Comparison of ENCODE assay signal across 25 mouse cellular contexts in the genomic region with DNA sequence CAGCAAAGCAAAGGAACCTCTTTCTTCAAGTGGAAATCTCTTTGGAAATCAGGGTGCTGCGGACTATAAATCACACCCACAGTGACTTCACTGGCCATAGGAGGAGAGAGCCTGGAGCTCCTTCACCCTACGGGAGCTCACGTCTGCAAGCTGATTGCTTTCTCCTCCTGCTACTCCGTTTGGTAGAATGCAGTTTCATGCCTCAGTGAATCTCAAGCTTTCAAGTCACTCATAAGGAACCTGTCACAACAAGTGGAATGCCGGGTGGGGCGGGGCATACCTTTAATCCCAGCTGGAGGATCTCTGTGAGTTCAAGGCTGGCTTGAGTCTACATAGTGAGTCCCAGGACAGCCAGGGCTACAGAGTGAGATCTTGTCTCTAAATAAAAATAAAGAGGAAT. TPM values are rescaled to one million over a fixed set of nuclear protein-coding genes. Genes with fewer than 3 reads are reported as not detected.
DNase-seq lines count a peak whose midpoint lies in the region; ATAC-seq and TF ChIP-seq lines count a peak whose summit lies in the region.
"Had no signal": no experiment of that assay in that cellular context is flagged by ENCODE, and none has a peak within 500 bp of the region (broad histone marks: within the 10 kb centered on the region; RNA-seq: fewer than 3 reads in every experiment).

No protein-coding gene starts in this region.

- ATAC-seq in hindbrain, embryonic 14.5 days (ENCODE audit: low FRiP score): no peak
- ATAC-seq: CD4-positive, CD25-positive, alpha-beta regulatory T cell, adult 4 months; forebrain, embryonic 16.5 days had no signal

- H3K36me3 ChIP-seq in hindbrain, embryonic 14.5 days (replicated peaks; ENCODE audit: control insufficient read depth, insufficient read depth): peaks cover 54% of the 10 kb centered on the region
- H3K36me3 ChIP-seq: heart, embryonic 15.5 days; liver, embryonic 13.5 days had no signal

- no peak overlapping the region for H3K4me2 ChIP-seq in hindbrain, embryonic 14.5 days (replicated peaks)
- H3K4me2 ChIP-seq: heart, embryonic 15.5 days; hindbrain, embryonic 15.5 days; limb, embryonic 12.5 days; liver, embryonic 13.5 days; lung, embryonic 14.5 days; stomach, embryonic 15.5 days had no signal

- H3K4me1 ChIP-seq in hindbrain, embryonic 14.5 days (replicated peaks; ENCODE audit: control insufficient read depth, insufficient read depth, low read length): no peaks in the 10 kb centered on the region; the same call in 1 of the 2 replicates
- H3K4me1 ChIP-seq: megakaryocyte, embryonic 14.5 days; stomach, embryonic 15.5 days had no signal

- no peaks in the 10 kb centered on the region for H3K27me3 ChIP-seq in hindbrain, embryonic 14.5 days (ENCODE audit: control insufficient read depth, insufficient read depth, low read length)
- H3K27me3 ChIP-seq: heart, embryonic 15.5 days; hindbrain, embryonic 15.5 days; stomach, embryonic 15.5 days had no signal

- intact Hi-C loops in gastrocnemius, adult 2 months (cut with DNase I): loop anchor here (1.0 kb wide), 1 partner anchor 13 kb away; no protein-coding TSS in a partner anchor
- intact Hi-C loops in gastrocnemius, postnatal 36 days (cut with DNase I): no loop called here
- intact Hi-C loops in left cerebral cortex, postnatal 10 days (cut with DNase I): no loop called here

- 59% methylated on average over 6 of the region's 6 CpGs for WGBS in hindbrain, embryonic 14.5 days

- no peaks in the 10 kb centered on the region for H3K9me3 ChIP-seq in hindbrain, embryonic 14.5 days (ENCODE audit: control insufficient read depth, low read length)
- H3K9me3 ChIP-seq: heart, embryonic 15.5 days; hindbrain, embryonic 15.5 days; limb, embryonic 12.5 days; liver, embryonic 13.5 days; megakaryocyte, embryonic 14.5 days; stomach, embryonic 15.5 days had no signal

- peak overlapping the region; percentile 34 for H3K4me3 ChIP-seq in gastrocnemius, adult 2 months
- H3K4me3 ChIP-seq in hindbrain, embryonic 14.5 days (replicated peaks; ENCODE audit: low read length): no peak overlapping the region
- H3K4me3 ChIP-seq: heart, adult 2 months; heart, embryonic 15.5 days; hindbrain, embryonic 15.5 days; layer of hippocampus, adult 2 months; limb, embryonic 12.5 days; liver, embryonic 13.5 days; megakaryocyte, embryonic 14.5 days; stomach, embryonic 15.5 days had no signal

- H3K27ac ChIP-seq in gastrocnemius, adult 2 months: peak overlapping the region; percentile 92
- H3K27ac ChIP-seq in hindbrain, embryonic 14.5 days: no peak overlapping the region
- H3K27ac ChIP-seq: heart, adult 2 months; heart, embryonic 15.5 days; hindbrain, embryonic 15.5 days; layer of hippocampus, adult 2 months; liver, embryonic 13.5 days; stomach, embryonic 15.5 days had no signal

- no peak overlapping the region for H3K9ac ChIP-seq in hindbrain, embryonic 14.5 days
- H3K9ac ChIP-seq: heart, embryonic 15.5 days; hindbrain, embryonic 15.5 days; limb, embryonic 12.5 days; liver, embryonic 13.5 days; lung, embryonic 14.5 days; stomach, embryonic 15.5 days had no signal

- no peak for TF ChIP-seq CTCF in gastrocnemius, adult 2 months (IDR thresholded peaks at IDR 0.05)

- DNase-seq in gastrocnemius, adult 2 months: no peak
- DNase-seq in gastrocnemius, postnatal 36 days: no peak
- DNase-seq in kidney, adult 9 months: peak; percentile 71
- peak; percentile 47 for DNase-seq in kidney, postnatal 14 days
- DNase-seq in retina, postnatal 1 day: peak; percentile 21
- DNase-seq in left cerebral cortex, postnatal 10 days (ENCODE audit: extremely low spot score in 1 of 2, low spot score in 2 of 2): no peak
- no peak for DNase-seq in hindbrain, embryonic 14.5 days (ENCODE audit: low spot score)
- no peak for DNase-seq in adrenal gland, postnatal 36 days
- DNase-seq: adrenal gland, adult 8-10 months; cerebellum, adult 2 months; gastrocnemius, postnatal 25 days; heart, adult 2 months; heart, postnatal 4 days; layer of hippocampus, postnatal 36 days; liver, embryonic 13.5 days; lung, embryonic 14.5 days; thymus, postnatal 36 days had no signal

RNA-seq across cellular contexts. Expression of a gene that starts 14.2 kb away (rescaled TPM):
- 10 to 100 TPM; 76.3 to 92.0 TPM for total RNA-seq in gastrocnemius, adult 2 months (2021)
- 10 to 100 TPM; 57.9 to 61.5 TPM for total RNA-seq in gastrocnemius, postnatal 36 days (2021)
- 10 to 100 TPM; 67.5 to 73.8 TPM for total RNA-seq in left cerebral cortex, postnatal 10 days (2021)
- 27.4 and 29.5 TPM in 2 replicates for polyA plus RNA-seq in hindbrain, embryonic 14.5 days (2014; fragmentation: Nextera tagmentation; extraction: Ambion mirVana)
- 10 to 100 TPM; 17.9 to 21.9 TPM for total RNA-seq in adrenal gland, postnatal 36 days (2021)

RNA-seq across cellular contexts. Expression of a gene that starts 35.0 kb away (rescaled TPM):
- total RNA-seq in gastrocnemius, adult 2 months (2021): 1 to 10 TPM; 2.1 to 3.0 TPM
- 1 to 10 TPM; 2.3 to 2.8 TPM for total RNA-seq in gastrocnemius, postnatal 36 days (2021)
- 10 to 100 TPM; 25.2 to 27.2 TPM for total RNA-seq in left cerebral cortex, postnatal 10 days (2021)
- 22.6 and 28.8 TPM in 2 replicates for polyA plus RNA-seq in hindbrain, embryonic 14.5 days (2014; fragmentation: Nextera tagmentation; extraction: Ambion mirVana)
- total RNA-seq in adrenal gland, postnatal 36 days (2021): 10 to 100 TPM; 17.8 to 27.2 TPM

RNA-seq across cellular contexts. Expression of a gene that starts 40.2 kb away (rescaled TPM):
- 1 to 10 TPM; 1.6 to 2.5 TPM for total RNA-seq in gastrocnemius, adult 2 months (2021)
- total RNA-seq in gastrocnemius, postnatal 36 days (2021): 1 to 10 TPM; 1.0 to 1.7 TPM
- total RNA-seq in left cerebral cortex, postnatal 10 days (2021): 1 to 10 TPM; 3.0 to 3.9 TPM
- 14.5 and 17.5 TPM in 2 replicates for polyA plus RNA-seq in hindbrain, embryonic 14.5 days (2014; fragmentation: Nextera tagmentation; extraction: Ambion mirVana)
- total RNA-seq in adrenal gland, postnatal 36 days (2021): 1 to 10 TPM; 2.2 to 3.5 TPM

RNA-seq across cellular contexts. Expression of a gene that starts 57.9 kb away (rescaled TPM):
- under 1 TPM; 0.67 to 0.92 TPM for total RNA-seq in gastrocnemius, adult 2 months (2021)
- 1 to 10 TPM in 1 of 2 experiments, under 1 TPM in 1; 0.69 to 1.4 TPM for total RNA-seq in gastrocnemius, postnatal 36 days (2021)
- total RNA-seq in left cerebral cortex, postnatal 10 days (2021): 1 to 10 TPM; 9.0 to 9.9 TPM
- 3.2 and 3.9 TPM in 2 replicates for polyA plus RNA-seq in hindbrain, embryonic 14.5 days (2014; fragmentation: Nextera tagmentation; extraction: Ambion mirVana)
- 1 to 10 TPM; 5.4 to 9.4 TPM for total RNA-seq in adrenal gland, postnatal 36 days (2021)

Comparison
In these comparisons a context has a peak if more than half of its experiments do, and no peak if none do; other contexts are left out.
1. DNase-seq: peak in kidney, adult 9 months (single experiment), kidney, postnatal 14 days (single experiment) and retina, postnatal 1 day (single experiment); none in gastrocnemius, adult 2 months (single experiment), gastrocnemius, postnatal 36 days (0 of 2), left cerebral cortex, postnatal 10 days (0 of 2), hindbrain, embryonic 14.5 days (single experiment) and adrenal gland, postnatal 36 days (0 of 2).
2. RNA of a gene that starts 35.0 kb away (total RNA-seq): 17.8 to 27.2 TPM in adrenal gland, postnatal 36 days and 25.2 to 27.2 TPM in left cerebral cortex, postnatal 10 days; 2.1 to 3.0 TPM in gastrocnemius, adult 2 months and 2.3 to 2.8 TPM in gastrocnemius, postnatal 36 days; every median in the first group is over 4 times any median in the second.